Mouse (Mus musculus): ENCODE measurements at regions not wholly inside any gene's neighbourhood (a gene's known extent, or its start where the extent isn't known, plus 50 kb on each side); places are given as distances from the start of the nearest gene placed in this dataset.

DNA sequence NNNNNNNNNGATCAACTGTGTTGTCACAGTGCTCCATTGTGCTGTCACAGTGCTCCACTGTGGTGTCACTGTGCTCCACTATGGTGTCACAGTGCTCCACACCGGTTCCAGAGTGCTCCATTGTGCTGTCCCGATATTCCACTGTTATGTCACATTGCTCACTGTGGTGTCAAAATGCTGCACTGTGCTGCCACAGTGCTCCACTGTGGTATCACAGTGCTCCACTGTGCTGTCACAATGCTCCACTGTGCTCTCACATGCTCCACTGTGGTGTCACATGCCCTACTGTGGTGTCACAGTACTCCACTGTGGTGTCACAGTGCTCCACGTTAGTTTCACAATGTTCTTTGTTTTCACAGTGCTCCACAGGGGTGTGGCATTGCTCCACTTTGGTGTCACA is 359.3 kb upstream of the Olfr161 start:
- WGBS: 74% methylated on average over 3 of the region's 3 CpGs
- Histone ChIP-seq H3K27me3 (replicated peaks; ENCODE audit: control insufficient read depth, insufficient read depth, low read length) (no peaks in the 10 kb centered on the region), H3K9ac (ENCODE audit: low read depth, low read length) (no peak overlapping the region), H3K9me3 (ENCODE audit: control insufficient read depth) (peaks cover 23% of the 10 kb centered on the region), H3K4me2 (replicated peaks; ENCODE audit: low read depth) (no peak overlapping the region), H3K4me3 (ENCODE audit: low read depth, low read length) (no peak overlapping the region), H3K36me3 (ENCODE audit: control insufficient read depth, insufficient read depth) (no peaks in the 10 kb centered on the region), H3K4me1 (replicated peaks; ENCODE audit: control insufficient read depth, insufficient read depth, low read length) (no peaks in the 10 kb centered on the region), H3K27ac (ENCODE audit: low read depth, low read length) (no peak overlapping the region)
- no peak for TF ChIP-seq CTCF (IDR thresholded peaks at IDR 0.05; ENCODE audit: low read depth)
- peak; percentile 42 for ATAC-seq

- H3K9ac ChIP-seq (ENCODE audit: low read depth, low read length): no peak overlapping the region
- H3K4me3 ChIP-seq (ENCODE audit: low read depth, low read length): no peak overlapping the region
- H3K4me1 ChIP-seq (replicated peaks; ENCODE audit: control insufficient read depth, insufficient read depth, low read length): no peaks in the 10 kb centered on the region
- WGBS: 52% methylated on average over 2 of the region's 2 CpGs
- 0 out of 2 replicates have a peak, but pooled peaks have one; percentile 16 for ATAC-seq
- H3K9me3 ChIP-seq (ENCODE audit: control insufficient read depth): peaks cover 23% of the 10 kb centered on the region
- H3K27me3 ChIP-seq (replicated peaks; ENCODE audit: control insufficient read depth, insufficient read depth, low read length): no peaks in the 10 kb centered on the region
- no peak overlapping the region for H3K4me2 ChIP-seq (replicated peaks; ENCODE audit: low read depth)
- no peak overlapping the region for H3K27ac ChIP-seq (ENCODE audit: low read depth, low read length)
- no peaks in the 10 kb centered on the region for H3K36me3 ChIP-seq (ENCODE audit: control insufficient read depth, insufficient read depth)
- no peak for TF ChIP-seq CTCF (IDR thresholded peaks at IDR 0.05; ENCODE audit: low read depth)
These were observed 358.2 kb upstream of the Olfr161 start for GRCm38 (mm10) chr16:3232610-3233009.

DNA sequence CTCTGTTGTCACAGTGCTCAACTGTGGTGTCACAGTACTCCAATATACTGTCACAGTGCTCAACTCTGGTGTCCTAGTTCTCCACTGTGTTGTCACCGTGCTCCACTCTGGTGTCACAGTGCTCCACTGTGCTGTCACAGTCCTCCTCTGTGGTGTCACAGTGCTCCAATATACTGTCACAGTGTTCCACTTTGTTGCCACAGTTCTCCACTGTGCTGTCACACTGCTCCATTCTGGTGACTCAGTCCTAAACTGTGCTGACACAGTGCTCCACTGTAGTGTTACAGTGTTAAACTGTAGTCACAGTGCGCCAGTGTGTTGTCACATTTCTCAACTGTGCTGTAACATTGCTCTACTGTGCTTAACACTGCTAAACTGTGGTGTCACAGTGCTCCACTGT is 356.8 kb upstream of the Olfr161 start:
- ATAC-seq: peak; percentile 22
- Histone ChIP-seq H3K4me3 (ENCODE audit: low read depth, low read length) (no peak overlapping the region), H3K9me3 (ENCODE audit: control insufficient read depth) (peaks cover 30% of the 10 kb centered on the region), H3K36me3 (ENCODE audit: control insufficient read depth, insufficient read depth) (no peaks in the 10 kb centered on the region), H3K27ac (ENCODE audit: low read depth, low read length) (no peak overlapping the region), H3K4me2 (replicated peaks; ENCODE audit: low read depth) (no peak overlapping the region), H3K9ac (ENCODE audit: low read depth, low read length) (no peak overlapping the region), H3K4me1 (replicated peaks; ENCODE audit: control insufficient read depth, insufficient read depth, low read length) (no peaks in the 10 kb centered on the region), H3K27me3 (replicated peaks; ENCODE audit: control insufficient read depth, insufficient read depth, low read length) (no peaks in the 10 kb centered on the region)
- TF ChIP-seq CTCF (IDR thresholded peaks at IDR 0.05; ENCODE audit: low read depth): no peak
- WGBS: 47% methylated on average over 2 of the region's 2 CpGs

GRCm38 (mm10) chr16:3240982-3241719 is 349.7 kb upstream of the Olfr161 start:
- Histone ChIP-seq H3K4me2 (replicated peaks; ENCODE audit: low read depth) (no peak overlapping the region), H3K9ac (ENCODE audit: low read depth, low read length) (no peak overlapping the region), H3K27me3 (replicated peaks; ENCODE audit: control insufficient read depth, insufficient read depth, low read length) (no peaks in the 10 kb centered on the region), H3K36me3 (ENCODE audit: control insufficient read depth, insufficient read depth) (no peaks in the 10 kb centered on the region), H3K4me3 (ENCODE audit: low read depth, low read length) (no peak overlapping the region), H3K27ac (ENCODE audit: low read depth, low read length) (no peak overlapping the region), H3K4me1 (replicated peaks; ENCODE audit: control insufficient read depth, insufficient read depth, low read length) (no peaks in the 10 kb centered on the region), H3K9me3 (ENCODE audit: control insufficient read depth) (peaks cover 39% of the 10 kb centered on the region)
- ATAC-seq: 0 out of 2 replicates have a peak, but pooled peaks have one; percentile 11
- WGBS: 66% methylated on average over 5 of the region's 5 CpGs
- no peak for TF ChIP-seq CTCF (IDR thresholded peaks at IDR 0.05; ENCODE audit: low read depth)

DNA sequence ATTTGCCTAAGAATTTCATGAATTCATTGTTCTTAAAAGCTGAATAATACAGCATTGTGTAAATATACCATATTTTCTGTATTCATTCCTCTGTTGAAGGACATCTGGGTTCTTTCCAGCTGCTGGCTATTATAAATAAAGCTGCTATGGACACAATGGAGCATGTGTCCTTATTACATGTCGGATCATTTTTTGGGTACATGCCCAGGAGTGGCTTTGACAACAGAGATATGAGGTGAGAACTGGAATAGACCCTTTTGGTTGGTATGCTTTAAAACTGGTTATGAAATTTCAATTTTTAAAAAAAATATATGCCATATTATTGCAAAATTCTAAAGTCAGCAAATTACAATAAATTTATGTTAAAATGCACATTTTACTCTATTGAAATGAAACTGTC is 348.9 kb upstream of the Olfr161 start:
- Histone ChIP-seq H3K4me3 (ENCODE audit: low read depth, low read length) (no peak overlapping the region), H3K9ac (ENCODE audit: low read depth, low read length) (no peak overlapping the region), H3K27ac (ENCODE audit: low read depth, low read length) (no peak overlapping the region), H3K9me3 (ENCODE audit: control insufficient read depth) (peaks cover 43% of the 10 kb centered on the region), H3K4me1 (replicated peaks; ENCODE audit: control insufficient read depth, insufficient read depth, low read length) (no peaks in the 10 kb centered on the region), H3K36me3 (ENCODE audit: control insufficient read depth, insufficient read depth) (no peaks in the 10 kb centered on the region), H3K4me2 (replicated peaks; ENCODE audit: low read depth) (no peak overlapping the region), H3K27me3 (replicated peaks; ENCODE audit: control insufficient read depth, insufficient read depth, low read length) (no peaks in the 10 kb centered on the region)
- TF ChIP-seq CTCF (IDR thresholded peaks at IDR 0.05; ENCODE audit: low read depth): no peak
- no peak for ATAC-seq
- 60% methylated on average over 1 of the region's 1 CpGs for WGBS

DNA sequence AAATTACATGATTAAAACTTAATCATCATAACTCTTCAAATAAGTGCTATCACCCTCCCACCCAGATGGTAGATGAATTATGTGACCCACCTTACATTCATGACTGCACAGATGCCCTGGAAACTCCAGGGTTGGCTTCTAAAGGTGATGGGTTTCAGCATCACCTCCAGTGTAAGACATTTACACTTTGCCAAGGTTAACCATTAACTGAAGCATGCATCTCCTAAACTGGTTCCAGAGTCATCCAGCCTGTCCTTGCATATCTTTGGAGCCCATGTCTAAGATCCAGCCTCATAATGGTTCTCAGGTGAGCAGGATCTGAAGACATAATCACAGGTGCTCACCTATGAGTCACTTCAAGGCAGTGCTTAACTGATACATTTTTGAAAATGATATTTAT is 344.4 kb upstream of the Olfr161 start:
- H3K27me3 ChIP-seq (replicated peaks; ENCODE audit: control insufficient read depth, insufficient read depth, low read length): no peaks in the 10 kb centered on the region
- H3K4me3 ChIP-seq (ENCODE audit: low read depth, low read length): no peak overlapping the region
- no peak overlapping the region for H3K9ac ChIP-seq (ENCODE audit: low read depth, low read length)
- ATAC-seq: peak; percentile 26; the same call in 1 of the 2 replicates
- no peak for TF ChIP-seq CTCF (IDR thresholded peaks at IDR 0.05; ENCODE audit: low read depth)
- H3K9me3 ChIP-seq (ENCODE audit: control insufficient read depth): peaks cover 21% of the 10 kb centered on the region
- H3K36me3 ChIP-seq (ENCODE audit: control insufficient read depth, insufficient read depth): no peaks in the 10 kb centered on the region
- no peak overlapping the region for H3K4me2 ChIP-seq (replicated peaks; ENCODE audit: low read depth)
- no peak overlapping the region for H3K27ac ChIP-seq (ENCODE audit: low read depth, low read length)
- H3K4me1 ChIP-seq (replicated peaks; ENCODE audit: control insufficient read depth, insufficient read depth, low read length): no peaks in the 10 kb centered on the region
